Mouse (Mus musculus): ENCODE measurements around the gene Tmem174. TPM values are rescaled to one million over a fixed set of nuclear protein-coding genes. Genes with fewer than 3 reads are reported as not detected.

Tmem174 gene
- polyA plus RNA-seq, 1 experiment from 2014 or later, result not detected

DNA sequence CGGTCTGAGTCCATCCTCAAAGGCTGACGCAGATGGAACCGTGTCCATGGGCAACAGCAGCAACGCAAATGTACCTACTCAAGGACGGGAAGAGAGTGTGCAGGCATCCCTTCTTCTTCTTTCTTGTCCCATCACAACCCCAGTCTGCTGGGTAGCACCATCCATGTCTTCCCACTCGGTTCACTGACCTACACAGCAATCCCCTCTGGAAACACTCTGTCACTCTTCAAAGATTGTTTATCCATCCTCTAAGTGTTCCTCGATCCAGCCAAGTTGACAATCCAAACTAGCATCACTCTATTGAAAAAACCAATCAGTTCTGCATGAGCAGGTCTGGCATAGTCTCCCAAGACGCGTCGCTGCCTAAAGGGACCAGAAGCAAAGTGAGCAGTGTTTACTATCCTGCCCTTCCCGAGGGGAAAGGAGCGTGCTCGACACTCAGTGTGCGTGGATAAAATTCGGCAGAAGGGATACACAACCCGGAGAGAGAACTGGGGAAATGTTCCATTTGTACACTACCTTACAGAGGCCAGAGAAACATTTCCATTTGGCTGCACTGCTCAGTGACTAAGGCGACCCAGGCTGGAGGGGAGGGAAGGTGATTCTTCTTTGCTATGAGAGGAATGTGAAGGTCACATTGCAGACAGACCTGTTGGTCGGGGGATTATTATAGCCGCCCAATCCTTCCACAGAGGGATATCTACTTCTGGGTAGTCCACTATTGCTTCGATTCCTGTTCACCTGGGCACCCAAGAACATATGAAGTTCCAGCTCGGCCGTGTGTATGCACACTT is 10.8 kb upstream of the Tmem174 start:
- Histone ChIP-seq H3K4me1 (ENCODE audit: control insufficient read depth, insufficient read depth, low read length) (peaks cover 2% of the 10 kb centered on the region; the same call in 1 of the 2 replicates), H3K4me2 (ENCODE audit: low read depth, low read length) (no peak overlapping the region), H3K4me3 (ENCODE audit: low read depth, low read length) (no peak overlapping the region), H3K27ac (replicated peaks; ENCODE audit: low read depth, low read length) (no peak overlapping the region), H3K36me3 (ENCODE audit: control insufficient read depth, insufficient read depth, low read length) (no peaks in the 10 kb centered on the region), H3K27me3 (replicated peaks; ENCODE audit: control insufficient read depth, insufficient read depth, low read length) (no peaks in the 10 kb centered on the region), H3K9me3 (ENCODE audit: control insufficient read depth, low read length) (peaks cover 4% of the 10 kb centered on the region; the same call in 1 of the 2 replicates), H3K9ac (ENCODE audit: low read depth, low read length) (no peak overlapping the region)
- no peak for DNase-seq (ENCODE audit: low spot score)
- WGBS, result 81% methylated on average over 22 of the region's 22 CpGs
- ATAC-seq (ENCODE audit: low read depth), result peak; percentile 26; the same call in 1 of the 2 replicates

DNA sequence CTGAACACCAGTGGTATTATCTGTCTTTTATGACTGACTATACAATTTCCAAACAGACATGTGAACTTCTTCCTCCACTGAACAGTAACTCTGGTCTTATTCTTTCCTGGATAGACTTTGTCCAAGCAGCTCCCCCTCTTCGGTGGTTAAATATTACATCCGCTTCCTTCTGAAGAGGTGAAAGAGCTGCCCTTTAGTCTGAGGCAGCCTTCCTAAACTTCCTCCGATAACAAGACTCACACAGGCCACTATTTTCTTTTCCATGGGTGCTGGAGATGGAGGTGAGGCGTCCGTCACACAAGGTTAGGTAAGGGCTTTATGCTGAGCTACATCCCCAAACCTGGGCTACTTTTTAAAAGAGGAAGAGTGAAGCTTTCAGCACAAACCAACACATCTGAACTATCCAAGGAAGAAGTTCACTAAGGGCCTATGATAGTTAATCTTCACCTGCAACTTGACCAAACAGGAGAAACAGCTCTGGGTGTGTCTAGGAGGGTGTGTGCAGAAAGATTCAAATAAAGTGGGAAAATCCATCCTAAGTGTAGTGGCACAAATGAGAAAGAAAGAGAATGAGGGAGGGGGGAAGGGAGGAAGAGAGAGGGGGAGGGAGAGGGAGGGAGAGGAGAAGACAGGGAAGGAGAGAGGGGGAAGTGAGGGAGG is 1.4 kb upstream of the Tmem174 start:
- ATAC-seq (ENCODE audit: low read depth) (no peak), DNase-seq (ENCODE audit: low spot score) (no peak)
- WGBS, result 90% methylated on average over 5 of the region's 5 CpGs
- Histone ChIP-seq H3K9me3 (ENCODE audit: control insufficient read depth, low read length) (no peaks in the 10 kb centered on the region), H3K4me2 (ENCODE audit: low read depth, low read length) (no peak overlapping the region), H3K9ac (ENCODE audit: low read depth, low read length) (no peak overlapping the region), H3K4me1 (ENCODE audit: control insufficient read depth, insufficient read depth, low read length) (no peaks in the 10 kb centered on the region), H3K27ac (replicated peaks; ENCODE audit: low read depth, low read length) (no peak overlapping the region), H3K36me3 (ENCODE audit: control insufficient read depth, insufficient read depth, low read length) (no peaks in the 10 kb centered on the region), H3K4me3 (ENCODE audit: low read depth, low read length) (no peak overlapping the region), H3K27me3 (replicated peaks; ENCODE audit: control insufficient read depth, insufficient read depth, low read length) (no peaks in the 10 kb centered on the region)

DNA sequence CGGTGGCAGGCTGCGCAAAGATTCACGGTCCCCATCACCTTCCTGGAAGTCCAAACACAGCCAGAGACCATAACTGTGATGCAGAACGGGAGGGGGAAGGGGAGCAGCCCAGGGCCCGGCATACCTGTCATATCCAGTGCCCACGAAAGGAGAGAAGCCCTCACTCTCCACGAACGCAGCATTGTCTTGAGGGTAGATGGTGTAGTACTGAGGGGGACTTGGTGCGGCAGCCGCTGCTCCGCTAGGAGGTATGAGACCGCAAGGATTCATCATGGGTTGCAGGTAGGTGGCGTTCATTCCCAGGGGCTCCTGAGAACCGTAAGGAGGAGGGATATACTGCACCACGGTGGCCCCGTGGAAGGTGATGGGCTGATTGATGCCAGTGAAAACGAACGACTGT is 639 bp downstream of the Tmem174 start:
- no peak for DNase-seq (ENCODE audit: low spot score)
- no peak overlapping the region for H3K27ac ChIP-seq (replicated peaks; ENCODE audit: low read depth, low read length)
- no peaks in the 10 kb centered on the region for H3K36me3 ChIP-seq (ENCODE audit: control insufficient read depth, insufficient read depth, low read length)
- peak overlapping the region; percentile 10; the same call in 1 of the 2 replicates for H3K4me2 ChIP-seq (ENCODE audit: low read depth, low read length)
- H3K4me1 ChIP-seq (ENCODE audit: control insufficient read depth, insufficient read depth, low read length), result no peaks in the 10 kb centered on the region
- H3K9ac ChIP-seq (ENCODE audit: low read depth, low read length), result no peak overlapping the region
- ATAC-seq (ENCODE audit: low read depth), result no peak
- H3K27me3 ChIP-seq (replicated peaks; ENCODE audit: control insufficient read depth, insufficient read depth, low read length), result no peaks in the 10 kb centered on the region
- no peak overlapping the region for H3K4me3 ChIP-seq (ENCODE audit: low read depth, low read length)
- WGBS, result 66% methylated on average over 17 of the region's 18 CpGs
- H3K9me3 ChIP-seq (ENCODE audit: control insufficient read depth, low read length), result no peaks in the 10 kb centered on the region

DNA sequence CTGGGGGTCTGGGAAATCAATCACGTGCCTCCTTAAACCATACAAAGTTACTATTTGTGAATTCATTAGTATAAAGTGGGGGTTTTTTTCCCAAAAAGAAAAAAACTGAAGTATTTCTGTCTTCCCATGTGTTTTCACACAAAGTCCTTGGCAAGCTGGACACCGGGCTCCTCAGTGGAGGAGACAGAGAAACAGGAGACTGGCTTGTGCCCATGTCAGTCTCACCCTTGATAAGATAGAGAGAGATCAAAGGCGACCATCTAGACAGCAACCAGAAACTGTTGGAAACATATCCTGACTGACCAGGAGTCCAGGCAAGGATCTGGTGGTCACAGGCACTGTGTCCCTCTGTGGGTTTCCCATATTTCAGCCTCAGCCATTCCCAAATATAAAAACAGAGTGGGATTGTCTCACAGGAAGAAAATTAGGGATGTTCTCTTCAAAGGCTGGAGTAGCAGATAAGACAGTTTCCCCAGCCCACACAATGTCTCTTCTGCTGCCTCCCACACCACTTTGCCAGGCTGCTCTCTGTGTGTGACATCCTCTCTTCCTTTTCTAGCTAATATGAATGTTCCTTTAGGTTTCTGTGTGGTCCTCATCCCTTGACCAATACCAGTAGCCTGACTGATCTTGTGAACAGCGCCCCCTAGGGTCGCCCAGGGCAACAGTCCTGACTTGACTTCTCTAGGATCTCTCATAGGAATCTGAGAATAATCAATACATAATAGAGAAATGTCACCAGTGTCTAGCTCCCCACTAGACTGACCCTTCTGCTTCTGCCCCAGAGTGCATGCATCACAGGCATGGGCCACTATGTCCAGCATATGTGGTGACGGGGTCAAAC is 3.3 kb downstream of the Tmem174 start:
- no peak overlapping the region for H3K4me3 ChIP-seq (ENCODE audit: low read depth, low read length)
- 57% methylated on average over 6 of the region's 6 CpGs for WGBS
- H3K4me2 ChIP-seq (ENCODE audit: low read depth, low read length), result no peak overlapping the region
- no peak overlapping the region for H3K9ac ChIP-seq (ENCODE audit: low read depth, low read length)
- ATAC-seq (ENCODE audit: low read depth) (no peak), DNase-seq (ENCODE audit: low spot score) (no peak)
- no peaks in the 10 kb centered on the region for H3K9me3 ChIP-seq (ENCODE audit: control insufficient read depth, low read length)
- H3K27ac ChIP-seq (replicated peaks; ENCODE audit: low read depth, low read length), result no peak overlapping the region
- H3K27me3 ChIP-seq (replicated peaks; ENCODE audit: control insufficient read depth, insufficient read depth, low read length), result no peaks in the 10 kb centered on the region
- H3K4me1 ChIP-seq (ENCODE audit: control insufficient read depth, insufficient read depth, low read length), result no peaks in the 10 kb centered on the region
- no peaks in the 10 kb centered on the region for H3K36me3 ChIP-seq (ENCODE audit: control insufficient read depth, insufficient read depth, low read length)

DNA sequence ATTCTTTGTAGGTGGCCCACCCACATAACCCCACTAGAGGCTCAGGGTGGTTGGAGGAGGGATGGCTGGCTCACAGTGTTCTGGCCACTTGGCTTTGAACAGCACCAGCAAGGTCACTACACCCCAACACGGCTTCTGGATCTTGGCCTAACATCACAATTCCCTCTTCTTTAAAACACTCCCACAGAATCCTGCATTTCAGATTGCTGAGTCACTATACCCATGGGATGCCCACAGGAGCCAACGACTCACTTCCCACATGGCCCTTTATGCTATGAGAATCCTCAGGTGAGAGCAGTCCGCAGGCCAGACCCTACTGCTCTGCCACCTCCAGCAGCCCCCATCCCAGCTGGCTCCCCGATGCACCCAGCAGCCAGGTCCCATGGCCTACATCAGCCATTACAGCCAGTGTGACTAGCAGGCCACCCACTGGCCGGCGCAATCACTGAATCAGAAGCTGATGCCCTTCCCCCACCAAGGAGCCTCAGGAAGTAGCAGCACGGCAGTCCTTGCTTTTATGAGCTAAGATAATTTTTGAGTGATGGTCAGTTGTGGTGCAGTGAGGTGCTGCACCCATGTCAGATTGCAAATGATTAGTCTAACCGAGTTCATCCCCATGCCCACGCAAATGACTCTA is 4.8 kb downstream of the Tmem174 start:
- H3K27ac ChIP-seq (replicated peaks; ENCODE audit: low read depth, low read length), result no peak overlapping the region
- no peaks in the 10 kb centered on the region for H3K27me3 ChIP-seq (replicated peaks; ENCODE audit: control insufficient read depth, insufficient read depth, low read length)
- no peaks in the 10 kb centered on the region for H3K36me3 ChIP-seq (ENCODE audit: control insufficient read depth, insufficient read depth, low read length)
- no peaks in the 10 kb centered on the region for H3K9me3 ChIP-seq (ENCODE audit: control insufficient read depth, low read length)
- ATAC-seq (ENCODE audit: low read depth), result no peak
- no peak overlapping the region for H3K4me3 ChIP-seq (ENCODE audit: low read depth, low read length)
- WGBS, result 73% methylated on average over 9 of the region's 9 CpGs
- no peak overlapping the region for H3K9ac ChIP-seq (ENCODE audit: low read depth, low read length)
- no peaks in the 10 kb centered on the region for H3K4me1 ChIP-seq (ENCODE audit: control insufficient read depth, insufficient read depth, low read length)
- DNase-seq (ENCODE audit: low spot score), result no peak
- H3K4me2 ChIP-seq (ENCODE audit: low read depth, low read length), result no peak overlapping the region

DNA sequence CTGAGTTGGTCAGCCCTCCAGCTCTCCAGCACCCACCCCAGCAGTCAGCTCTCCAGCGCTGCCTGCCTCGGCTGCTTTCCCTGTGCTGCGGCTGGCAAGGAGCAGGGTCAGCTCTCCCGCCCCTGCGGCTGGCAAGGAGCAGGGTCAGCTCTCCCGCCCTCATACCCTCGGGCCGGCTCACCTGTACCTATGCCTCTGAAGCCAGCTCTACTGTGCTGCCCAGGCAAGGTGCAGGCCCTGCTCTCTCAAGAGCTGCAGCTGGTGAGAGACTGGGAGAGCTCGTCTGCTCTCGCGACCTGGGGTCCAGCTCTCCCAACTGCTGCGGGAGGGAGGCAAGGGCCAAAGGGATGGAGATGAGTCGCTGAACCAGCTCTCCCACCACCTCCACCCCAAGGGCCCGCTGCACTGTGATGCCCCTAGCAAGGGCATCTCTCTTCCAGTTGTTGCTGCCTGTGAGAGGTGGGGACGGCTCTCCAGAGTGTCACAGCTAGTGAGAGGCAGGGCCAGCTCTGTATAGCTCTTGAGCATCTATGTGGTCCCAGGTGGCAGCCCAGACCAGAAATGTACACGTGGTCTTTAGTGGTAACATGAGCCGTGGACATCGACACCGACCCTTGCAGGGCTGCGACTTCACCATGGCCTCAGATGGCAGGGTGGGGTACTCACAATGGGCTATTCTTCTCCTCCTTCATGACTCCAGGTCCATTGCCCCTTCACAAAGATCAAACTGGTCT is 5.9 kb downstream of the Tmem174 start:
- Histone ChIP-seq H3K4me3 (ENCODE audit: low read depth, low read length) (no peak overlapping the region), H3K27ac (replicated peaks; ENCODE audit: low read depth, low read length) (no peak overlapping the region), H3K9me3 (ENCODE audit: control insufficient read depth, low read length) (no peaks in the 10 kb centered on the region), H3K27me3 (replicated peaks; ENCODE audit: control insufficient read depth, insufficient read depth, low read length) (no peaks in the 10 kb centered on the region), H3K4me2 (ENCODE audit: low read depth, low read length) (no peak overlapping the region), H3K9ac (ENCODE audit: low read depth, low read length) (no peak overlapping the region), H3K4me1 (ENCODE audit: control insufficient read depth, insufficient read depth, low read length) (no peaks in the 10 kb centered on the region), H3K36me3 (ENCODE audit: control insufficient read depth, insufficient read depth, low read length) (no peaks in the 10 kb centered on the region)
- DNase-seq (ENCODE audit: low spot score), result no peak
- 22% methylated on average over 16 of the region's 20 CpGs for WGBS
- no peak for ATAC-seq (ENCODE audit: low read depth)

- H3K4me3 ChIP-seq (ENCODE audit: low read depth, low read length), result no peak overlapping the region
- H3K36me3 ChIP-seq (ENCODE audit: control insufficient read depth, insufficient read depth, low read length), result no peaks in the 10 kb centered on the region
- 88% methylated on average over 20 of the region's 20 CpGs for WGBS
- H3K27me3 ChIP-seq (replicated peaks; ENCODE audit: control insufficient read depth, insufficient read depth, low read length), result no peaks in the 10 kb centered on the region
- no peaks in the 10 kb centered on the region for H3K9me3 ChIP-seq (ENCODE audit: control insufficient read depth, low read length)
- DNase-seq (ENCODE audit: low spot score), result no peak
- no peak overlapping the region for H3K9ac ChIP-seq (ENCODE audit: low read depth, low read length)
- H3K4me2 ChIP-seq (ENCODE audit: low read depth, low read length), result no peak overlapping the region
- no peak for ATAC-seq (ENCODE audit: low read depth)
- no peak overlapping the region for H3K27ac ChIP-seq (replicated peaks; ENCODE audit: low read depth, low read length)
- no peaks in the 10 kb centered on the region for H3K4me1 ChIP-seq (ENCODE audit: control insufficient read depth, insufficient read depth, low read length)
These were observed 10.5 kb downstream of the Tmem174 start for GRCm38 (mm10) chr13:98626736-98627135.

DNA sequence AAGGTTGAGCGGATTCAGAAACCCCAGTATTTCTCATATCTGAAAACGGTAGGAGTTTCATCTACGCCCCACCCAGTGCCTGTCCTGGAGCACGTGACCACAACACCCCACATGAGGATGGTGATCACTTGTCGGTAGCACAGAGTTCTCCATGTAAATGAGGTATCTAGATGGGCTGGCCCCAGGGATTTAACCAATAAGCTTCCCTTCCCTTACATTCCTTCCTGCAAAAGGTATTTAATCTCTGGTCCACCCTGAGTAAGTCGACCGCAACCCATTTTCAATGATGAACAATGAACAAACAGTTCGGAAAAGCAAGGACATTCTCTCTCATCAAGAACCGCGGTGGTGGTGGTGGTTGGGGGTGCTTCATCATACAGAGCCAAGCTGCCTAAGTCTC is 12.7 kb downstream of the Tmem174 start:
- Histone ChIP-seq H3K36me3 (ENCODE audit: control insufficient read depth, insufficient read depth, low read length) (no peaks in the 10 kb centered on the region), H3K27ac (replicated peaks; ENCODE audit: low read depth, low read length) (no peak overlapping the region), H3K9me3 (ENCODE audit: control insufficient read depth, low read length) (no peaks in the 10 kb centered on the region), H3K4me3 (ENCODE audit: low read depth, low read length) (no peak overlapping the region), H3K9ac (ENCODE audit: low read depth, low read length) (no peak overlapping the region), H3K4me1 (ENCODE audit: control insufficient read depth, insufficient read depth, low read length) (no peaks in the 10 kb centered on the region), H3K27me3 (replicated peaks; ENCODE audit: control insufficient read depth, insufficient read depth, low read length) (no peaks in the 10 kb centered on the region), H3K4me2 (ENCODE audit: low read depth, low read length) (no peak overlapping the region)
- ATAC-seq (ENCODE audit: low read depth) (no peak), DNase-seq (ENCODE audit: low spot score) (no peak)
- 90% methylated on average over 10 of the region's 10 CpGs for WGBS
